Mouse (Mus musculus) testis, postnatal 10 days (tissue): ENCODE data around the gene Slc7a8.

ENCODE experiments used
- DNase-seq: peaks from one replicate; pipeline ENCODE4 v3.0.0; 2021; ENCODE audit warnings: low spot score

The Slc7a8 gene

DNA sequence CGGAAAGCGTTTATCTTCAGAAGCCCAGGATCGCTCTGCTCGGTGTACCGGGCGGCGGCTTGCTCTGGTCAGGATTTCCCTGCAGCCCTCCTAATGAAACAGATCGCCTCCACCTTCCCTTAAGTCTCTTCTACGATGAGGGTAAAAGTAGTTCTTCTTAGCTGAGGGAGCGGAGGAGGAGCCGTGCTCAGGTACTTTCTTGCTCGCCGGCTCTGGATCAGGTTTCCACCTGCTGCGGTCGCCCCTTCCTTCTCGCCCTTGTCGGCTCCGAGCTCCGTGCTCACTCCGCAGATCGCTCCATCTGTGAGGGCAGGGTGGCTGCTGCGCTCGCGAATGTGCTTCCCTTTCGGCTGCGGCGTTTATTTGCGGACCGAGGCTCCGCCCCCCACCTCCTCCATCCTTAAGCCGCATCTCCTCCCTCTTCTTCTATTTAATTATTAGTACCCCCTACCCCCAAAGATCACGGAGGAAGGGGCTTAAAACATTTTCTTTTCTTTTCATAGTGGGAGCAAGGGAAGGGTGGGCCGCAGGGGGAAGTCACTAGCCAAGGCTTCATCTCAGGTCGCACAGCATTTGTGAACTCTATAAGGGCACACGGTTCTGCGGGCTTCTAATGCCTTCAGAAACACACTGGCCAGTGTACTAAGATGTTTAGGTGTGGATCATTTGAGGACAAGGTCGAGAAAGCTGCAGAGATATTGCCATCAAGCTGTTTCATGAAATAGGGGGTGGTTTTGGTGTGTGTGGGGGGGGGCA, at the start of gene Slc7a8:
TSS of gene Slc7a8 (minus strand) at position 337 of the 756 bp plus-strand sequence.
- peak; percentile 69 for DNase-seq

DNA sequence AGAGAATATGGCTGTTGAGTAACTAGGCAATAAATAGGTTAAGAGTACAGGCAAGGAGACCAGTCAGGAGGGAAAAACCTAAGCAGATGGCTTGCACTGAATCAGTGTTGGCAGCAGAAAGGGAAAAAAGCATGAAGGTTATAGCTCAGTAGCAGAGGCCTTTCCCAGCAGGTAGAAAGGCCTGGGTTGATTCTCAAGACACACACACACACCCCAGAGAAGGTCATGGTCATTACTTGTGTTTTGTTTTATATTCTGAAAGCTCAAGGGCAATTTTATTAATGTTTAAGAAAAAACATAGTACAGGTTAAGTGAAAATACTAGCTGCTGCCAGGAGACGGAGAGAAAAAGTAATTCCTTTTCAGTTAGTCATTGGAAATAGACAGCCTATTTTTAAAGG, 42.0 kb upstream of the Slc7a8 start:
- no peak for DNase-seq

DNA sequence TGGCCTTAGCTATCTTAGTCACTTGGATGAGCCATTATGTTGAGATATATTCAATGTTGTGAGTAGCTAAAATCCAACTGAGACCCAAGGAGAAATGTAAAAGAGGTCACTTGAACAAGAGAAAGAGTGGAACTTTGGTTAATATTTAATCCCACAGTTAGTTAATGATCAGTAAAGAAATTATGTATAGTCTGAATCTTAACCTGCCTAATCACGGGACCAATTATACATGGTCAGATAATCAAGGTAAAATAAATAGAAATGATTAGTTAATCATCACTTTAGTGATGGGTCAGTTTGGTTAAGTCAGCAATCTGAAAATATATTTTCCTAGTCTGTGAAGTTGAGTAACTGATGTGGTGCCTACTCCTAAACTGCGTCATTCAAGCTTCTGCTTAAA, 40.6 kb upstream of the Slc7a8 start:
- DNase-seq, result no peak

DNA sequence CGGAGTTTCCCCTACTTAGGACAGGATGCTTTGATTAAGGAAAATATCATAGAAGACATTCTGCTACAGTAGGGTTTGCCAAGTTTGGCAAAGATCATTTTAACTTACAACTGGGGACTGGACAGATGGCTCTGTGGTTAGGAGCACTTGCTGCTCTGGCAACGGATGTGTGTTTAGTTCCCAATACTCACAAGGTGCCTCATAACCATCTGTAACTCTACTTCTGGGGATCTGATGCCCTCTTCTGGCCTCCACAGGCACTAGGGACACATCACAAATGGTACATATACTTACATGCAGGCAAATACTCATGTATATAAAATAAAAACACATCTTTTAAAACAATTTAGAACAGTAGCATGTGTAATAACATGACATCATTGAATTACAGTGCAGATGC, 36.0 kb upstream of the Slc7a8 start:
- no peak for DNase-seq

DNA sequence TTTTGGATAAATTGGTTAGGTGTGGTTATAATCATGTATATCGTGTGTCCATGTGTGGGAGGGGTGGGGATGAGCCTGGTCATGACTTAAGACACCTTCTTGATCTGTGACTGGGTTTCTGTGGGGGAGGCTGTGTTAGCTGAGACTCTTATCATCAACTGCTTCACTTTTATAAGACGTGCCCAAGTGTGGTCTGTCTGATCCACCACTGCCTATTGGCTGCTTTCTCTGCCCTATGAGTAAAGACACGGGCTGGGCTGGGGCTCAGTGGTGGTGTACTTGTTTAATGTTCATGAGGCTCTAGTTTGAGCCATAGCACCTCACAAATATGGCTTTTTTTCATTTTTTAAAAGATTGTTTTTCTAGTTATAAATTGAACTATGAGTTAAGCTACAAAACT, 34.0 kb upstream of the Slc7a8 start:
- DNase-seq, result no peak

DNA sequence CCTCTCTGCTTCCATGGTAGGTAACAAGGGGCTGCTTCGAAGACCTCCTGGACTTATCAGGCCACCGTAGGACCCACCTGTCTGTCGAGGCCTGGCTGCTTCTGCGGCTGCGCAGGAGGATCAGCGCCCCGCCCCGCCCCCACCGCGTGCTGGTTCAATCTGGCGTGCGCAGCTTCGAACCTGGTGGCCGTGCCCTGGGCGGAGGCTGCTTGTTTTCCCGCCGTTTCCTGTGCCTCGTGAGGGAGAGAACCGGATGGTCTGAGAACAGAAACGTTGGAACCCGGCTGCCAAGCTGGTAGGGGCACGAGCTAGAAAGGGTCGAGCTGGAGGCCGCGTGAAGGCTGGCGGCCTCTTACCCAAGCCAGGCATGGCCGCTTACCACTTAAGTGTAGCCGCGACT, 32.2 kb upstream of the Slc7a8 start, which contains the start of gene Rnf212b:
TSS of gene Rnf212b (plus strand) at position 151 of the 400 bp plus-strand sequence.
- peak; percentile 71 for DNase-seq

DNA sequence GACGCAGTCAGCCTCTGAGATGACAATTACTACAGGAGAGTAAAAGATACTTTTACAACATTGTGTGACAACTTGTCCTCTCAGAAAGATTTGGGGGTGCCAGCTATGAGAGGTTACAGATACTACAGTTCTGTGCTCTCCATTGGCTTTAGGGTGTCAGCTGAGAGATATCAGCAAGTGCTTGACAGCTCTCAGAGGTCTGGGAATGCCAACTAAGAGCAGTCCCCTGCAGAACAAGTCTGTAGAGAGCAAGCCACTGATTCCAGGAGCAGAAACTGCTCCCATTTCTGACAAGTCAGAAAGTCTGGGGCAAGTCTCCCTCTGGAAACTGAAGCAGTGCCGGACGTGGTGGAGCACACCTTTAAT, 27.9 kb upstream of the Slc7a8 start:
- DNase-seq, result no peak

DNA sequence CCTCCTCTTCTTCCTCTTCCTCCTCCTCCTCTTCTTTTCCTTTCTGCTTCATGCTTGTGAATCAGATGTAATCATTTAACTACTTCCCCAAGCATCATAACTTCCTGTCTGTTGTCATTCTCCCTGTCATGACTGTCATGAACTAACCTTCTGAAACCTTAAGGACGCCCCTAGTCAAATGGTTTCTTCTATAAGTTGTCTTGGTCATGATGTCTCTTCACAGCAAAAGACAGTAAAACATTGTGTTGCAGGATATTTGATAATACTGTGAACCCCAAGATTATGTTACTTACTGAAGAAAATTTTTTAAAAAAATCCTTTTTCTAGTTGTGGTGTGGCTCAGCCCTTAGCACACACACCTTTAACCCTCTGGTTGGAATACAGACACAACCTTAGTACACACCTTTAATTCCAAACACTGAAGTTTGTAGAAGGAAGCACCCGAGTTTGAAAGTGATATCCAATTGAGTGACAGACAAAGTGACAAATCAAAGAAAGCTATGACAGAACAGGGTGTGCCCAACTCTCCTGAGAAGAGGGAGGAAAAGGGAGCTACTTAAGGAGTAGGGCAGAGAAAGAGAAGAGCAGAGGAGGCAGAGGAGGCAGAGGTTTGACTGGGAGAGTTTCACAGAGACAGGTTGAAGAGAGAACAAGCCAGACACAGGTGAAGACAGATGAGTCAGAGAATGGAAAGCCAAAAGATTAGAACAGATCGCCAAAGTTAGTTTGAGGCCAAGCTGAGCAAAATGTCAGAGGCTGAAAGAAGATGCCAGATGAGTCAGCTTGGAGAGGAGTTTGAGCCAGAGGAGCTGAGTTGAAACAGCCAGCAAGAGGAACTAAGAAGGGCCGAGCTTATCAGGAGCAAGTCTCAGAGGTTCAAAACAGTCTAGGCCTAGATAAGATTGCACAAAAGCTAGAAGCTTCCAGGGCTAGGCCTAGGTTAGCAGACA, 27.2 kb upstream of the Slc7a8 start:
- no peak for DNase-seq

DNA sequence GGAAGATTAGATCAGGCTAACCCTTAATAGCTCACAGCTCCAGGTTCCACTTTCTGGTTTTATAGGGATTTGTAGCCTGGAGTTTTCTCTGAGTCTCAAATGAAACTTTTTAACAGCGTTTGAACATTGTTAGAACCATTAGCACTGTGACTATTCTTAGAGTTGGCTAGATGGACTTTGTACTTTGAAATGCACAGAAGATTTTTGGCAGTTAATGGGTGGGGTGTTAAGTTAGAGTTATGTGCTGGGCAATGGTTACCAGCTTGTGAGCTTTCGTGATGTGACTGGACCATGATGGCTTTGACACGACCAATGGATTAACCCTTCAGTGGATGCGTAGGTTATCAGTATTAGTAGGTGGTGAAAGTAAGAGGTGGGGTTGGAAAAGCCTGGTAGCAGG, 24.4 kb upstream of the Slc7a8 start:
- no peak for DNase-seq

DNA sequence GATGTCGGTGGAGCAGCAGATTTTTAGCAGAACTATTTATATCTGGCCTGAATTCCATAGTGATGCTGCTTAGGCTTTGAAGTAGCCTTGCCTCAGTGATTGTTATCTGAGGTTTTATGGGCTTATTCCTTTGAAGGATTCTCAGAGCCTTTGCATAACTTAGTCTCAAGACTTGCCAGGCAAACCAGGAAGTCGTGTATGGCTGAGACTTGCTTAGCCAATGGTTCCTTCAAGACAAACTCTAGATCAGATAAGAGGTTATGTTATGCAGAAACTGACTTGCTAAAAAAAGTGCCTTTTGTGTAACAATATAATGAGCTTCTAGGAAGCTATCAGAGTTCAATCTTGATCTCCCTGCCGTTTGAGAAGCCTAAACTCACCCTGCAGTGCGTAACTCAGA, 20.7 kb upstream of the Slc7a8 start:
- no peak for DNase-seq

DNA sequence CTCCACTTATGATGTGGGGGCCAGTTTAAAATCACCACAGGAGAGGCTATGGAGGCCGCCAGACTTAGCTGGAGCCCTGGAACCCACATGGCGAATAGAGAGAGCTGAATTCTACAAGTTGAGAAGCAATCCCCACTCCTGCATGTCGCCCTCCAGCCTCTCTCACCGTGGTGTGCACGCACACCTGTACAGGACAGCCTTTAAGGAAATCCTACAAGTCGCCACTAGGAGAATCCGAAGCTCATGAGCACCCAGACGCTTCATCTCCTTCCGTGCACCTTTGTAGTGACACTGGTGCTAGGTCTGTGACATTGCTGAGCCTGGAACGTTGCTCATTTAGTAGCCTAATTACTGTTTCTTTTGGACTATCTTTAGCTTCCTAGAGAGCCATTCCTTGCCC, 17.9 kb upstream of the Slc7a8 start:
- DNase-seq, result no peak

DNA sequence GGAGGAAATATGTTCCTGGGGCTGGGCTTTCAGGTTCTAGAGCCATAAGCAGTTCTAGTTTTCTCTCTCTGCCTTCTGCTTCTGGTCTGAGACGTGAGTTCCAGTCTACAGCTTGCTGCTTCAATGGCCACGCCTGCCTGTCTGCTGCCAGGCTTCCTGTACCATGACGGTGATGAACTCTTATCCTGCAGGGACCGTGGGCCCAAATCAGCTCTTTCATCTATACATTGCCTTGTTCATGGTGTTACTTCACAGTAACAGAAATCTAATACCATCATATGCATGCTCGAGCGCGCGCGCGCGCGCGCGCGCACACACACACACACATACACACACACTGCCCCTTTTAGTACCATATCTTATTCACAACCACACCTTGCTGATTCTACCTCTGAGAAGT, 15.0 kb upstream of the Slc7a8 start:
- no peak for DNase-seq

DNA sequence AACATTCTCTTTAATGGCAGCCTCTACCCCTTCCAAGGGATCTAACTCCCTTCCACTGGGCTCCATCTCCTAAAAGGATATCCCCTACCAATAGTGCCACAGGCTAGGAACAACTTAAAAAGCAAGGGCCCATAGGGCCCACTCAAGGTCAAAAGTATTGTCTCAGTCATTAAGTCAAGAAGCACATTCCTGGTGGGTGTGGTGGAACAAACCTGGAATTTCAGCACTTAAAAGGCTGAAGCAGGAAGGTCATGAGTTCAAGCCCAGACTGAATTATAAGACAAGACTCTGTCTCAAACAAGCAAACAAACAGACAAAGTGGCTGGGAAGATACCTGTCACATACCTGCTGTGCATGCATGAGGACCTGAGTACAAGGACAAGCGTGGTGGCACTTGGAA, 14.2 kb upstream of the Slc7a8 start:
- DNase-seq, result no peak

DNA sequence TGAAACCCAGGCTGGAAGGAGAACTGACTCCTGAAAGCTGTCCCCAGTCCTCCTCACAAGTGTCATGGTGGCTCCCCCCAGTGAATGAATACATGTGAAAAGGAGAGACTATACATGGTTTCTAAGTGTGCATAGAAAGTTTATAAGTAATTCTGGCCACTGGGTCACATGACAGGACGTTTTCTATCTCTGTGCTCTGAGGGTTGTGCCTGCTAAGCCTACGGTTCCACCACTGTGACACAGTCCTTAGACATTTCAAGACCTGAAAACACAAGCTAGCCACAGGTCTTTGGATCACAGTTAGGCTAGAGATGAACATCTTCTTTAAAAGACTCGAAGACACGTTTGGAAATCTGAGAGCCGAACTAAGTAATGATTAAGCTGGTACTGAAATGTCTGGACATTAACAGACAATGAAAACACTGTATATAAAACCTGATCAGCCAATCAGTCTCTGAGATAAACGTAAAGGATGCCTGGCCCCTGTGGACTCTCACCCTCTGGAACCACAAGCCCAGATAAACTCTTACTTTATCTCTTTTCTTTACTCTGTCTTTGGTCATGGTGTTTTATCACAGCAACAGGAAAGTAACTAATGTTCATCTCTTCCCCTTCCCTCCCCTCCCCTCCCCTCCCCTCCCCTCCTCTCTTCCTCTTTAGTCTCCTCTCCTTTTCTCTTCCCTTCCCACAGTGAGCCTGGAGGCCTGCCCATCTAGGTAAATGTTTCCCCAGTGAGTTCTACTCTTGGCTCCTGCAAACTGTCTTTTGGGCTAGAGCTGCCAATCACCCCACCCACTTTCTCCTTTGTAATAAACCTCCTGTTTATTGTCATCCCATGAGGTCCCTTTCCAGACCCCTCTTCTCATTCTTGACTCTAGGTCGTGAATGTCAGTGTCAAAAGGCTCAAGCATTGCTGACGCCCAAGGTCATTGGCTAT, 12.4 kb upstream of the Slc7a8 start:
- no peak for DNase-seq

DNA sequence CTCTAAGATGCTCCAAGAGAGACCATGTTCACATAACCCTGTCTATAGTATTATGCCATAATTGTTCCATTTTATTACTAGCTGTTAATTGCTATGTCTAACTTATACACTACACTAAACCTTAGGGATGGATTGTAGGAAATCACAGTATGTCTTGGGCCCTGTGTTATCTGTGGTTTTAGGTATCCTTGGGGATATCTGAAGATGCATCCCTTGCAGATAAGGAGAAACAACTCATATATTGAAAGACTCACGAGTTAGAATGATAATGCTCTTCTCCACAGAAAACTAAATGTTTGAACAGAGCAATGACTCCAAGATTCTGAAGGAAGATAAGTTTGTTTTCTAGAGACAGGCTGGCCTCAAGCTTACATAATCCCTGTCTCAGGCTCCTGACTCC, 11.6 kb upstream of the Slc7a8 start:
- no peak for DNase-seq

DNA sequence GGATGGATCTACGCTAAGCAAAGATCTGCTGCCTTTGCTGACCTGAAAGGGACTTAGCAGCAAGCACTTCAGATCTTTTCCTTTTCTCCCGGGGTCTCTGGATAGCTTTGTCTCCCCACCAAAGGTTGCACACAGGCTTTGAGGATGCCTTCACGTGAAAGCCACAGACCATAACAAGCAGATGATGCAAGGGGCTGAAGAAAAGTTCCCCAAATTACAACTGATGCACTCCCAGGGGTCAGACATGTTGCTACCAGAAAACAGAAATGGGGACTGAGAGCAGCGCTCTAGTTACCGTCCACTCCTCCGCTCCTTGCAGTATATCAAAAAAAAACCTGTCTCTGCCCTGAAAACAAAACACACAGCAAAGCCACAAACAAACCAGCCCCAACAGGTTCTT, 10.4 kb upstream of the Slc7a8 start:
- no peak for DNase-seq

DNA sequence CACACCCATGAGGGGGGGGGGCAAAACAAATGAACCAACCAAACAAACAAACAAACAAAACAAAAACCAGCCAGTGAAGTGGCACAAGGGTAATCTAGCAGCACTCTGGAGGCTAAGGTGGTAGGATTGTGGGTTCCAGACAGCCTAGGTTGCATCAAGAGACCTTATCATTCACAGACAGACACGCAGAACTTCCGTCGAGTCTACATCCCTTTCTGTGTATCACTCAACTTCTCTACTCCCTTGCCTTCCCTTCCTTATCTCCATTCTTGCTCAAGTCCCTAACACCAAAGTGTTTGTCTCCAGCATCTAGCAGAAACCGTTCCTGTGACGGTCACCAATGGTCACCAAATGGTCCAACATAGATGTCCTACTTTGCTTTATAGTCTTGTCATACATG, 6.5 kb upstream of the Slc7a8 start:
- DNase-seq, result no peak

DNA sequence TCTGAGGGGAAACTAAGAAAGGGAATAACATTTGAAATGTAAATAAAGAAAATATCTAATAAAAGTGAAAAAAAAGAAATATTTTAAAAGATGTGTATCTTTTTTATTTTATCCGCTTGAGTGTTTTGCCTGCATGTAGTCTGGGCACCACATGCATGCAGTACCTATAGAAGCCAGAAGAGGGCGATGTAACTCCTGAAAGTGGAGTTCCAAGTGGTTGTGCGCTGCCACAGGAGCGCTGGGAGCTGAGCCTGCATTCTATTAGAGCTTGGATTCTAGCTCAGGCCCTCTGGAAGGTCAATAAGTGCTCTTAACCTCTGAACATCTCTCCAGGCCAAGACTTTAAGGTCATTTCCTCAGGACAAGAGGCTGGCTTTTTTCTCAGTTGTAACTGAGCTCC, 5.5 kb upstream of the Slc7a8 start:
- DNase-seq, result peak; percentile 52

DNA sequence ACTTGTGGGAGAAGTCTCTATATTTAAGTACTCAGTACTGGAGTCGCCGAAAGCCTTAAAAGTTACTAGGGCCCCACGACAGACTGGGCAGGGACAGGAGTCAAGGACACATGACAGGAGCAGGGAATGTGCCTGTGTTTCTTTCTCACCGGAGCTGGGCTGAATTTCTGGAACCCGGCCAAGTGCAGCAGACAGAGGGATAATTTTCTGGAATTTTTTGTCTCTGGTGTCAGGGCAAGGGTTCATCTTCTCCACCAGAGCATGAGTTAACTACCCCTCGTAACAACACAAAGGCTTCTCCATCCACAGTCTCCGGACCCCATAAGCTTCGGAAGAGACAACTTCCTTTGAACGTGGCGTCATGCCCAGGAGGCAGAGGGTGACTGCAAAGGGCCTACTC, 4.7 kb upstream of the Slc7a8 start:
- peak; percentile 79 for DNase-seq

DNA sequence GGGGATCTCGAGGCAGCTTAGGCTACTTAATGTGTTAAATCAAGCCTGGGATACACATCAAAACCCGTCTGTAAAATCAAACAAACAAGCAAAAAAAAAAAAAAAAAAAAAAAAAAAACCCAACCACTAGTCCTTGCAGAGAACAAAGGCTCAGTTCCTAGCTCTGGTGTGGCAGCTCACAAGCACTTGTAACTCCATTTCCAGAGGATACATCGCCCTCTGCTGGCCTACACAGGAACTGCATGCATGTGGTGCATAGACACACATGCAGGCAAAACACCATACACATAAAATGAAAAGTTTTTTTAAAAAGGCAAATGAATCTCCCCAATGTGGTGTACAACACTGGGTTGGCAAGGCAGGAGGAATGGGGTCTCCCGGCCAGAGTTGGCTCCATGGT, 4.2 kb upstream of the Slc7a8 start:
- peak; percentile 89 for DNase-seq

DNA sequence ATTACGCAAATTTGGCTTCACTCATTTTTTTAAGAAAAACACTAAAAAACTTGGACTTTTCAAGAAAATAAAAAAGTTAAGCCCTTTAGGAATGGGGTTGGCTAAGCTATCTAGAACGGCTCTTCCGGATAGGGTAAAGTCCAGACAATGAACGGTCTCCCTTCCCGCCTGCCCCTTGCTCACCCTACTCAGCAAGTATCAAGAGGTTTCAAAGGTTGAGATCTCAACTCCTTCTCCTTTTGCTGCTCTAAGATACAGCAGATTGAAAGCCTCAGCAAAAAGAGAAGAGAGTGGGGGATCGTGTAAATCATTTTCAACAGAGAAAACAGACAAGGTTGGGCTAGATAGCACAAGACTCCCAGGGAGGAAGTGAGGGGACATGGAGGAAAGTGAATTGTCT, 1.2 kb upstream of the Slc7a8 start:
- DNase-seq, result no peak
